Mouse (Mus musculus) heart, postnatal 36 days (tissue): ENCODE measurements around the gene Sptlc3. TPM values are rescaled to one million over a fixed set of nuclear protein-coding genes. Genes with fewer than 3 reads are reported as not detected.

ENCODE experiments used
- DNase-seq, 2 experiments: peaks; one replicate each; pipeline ENCODE4 v3.0.0; 2021 to 2022
- intact Hi-C: fragments of 180-260 bp; cut with DNase I; formaldehyde crosslinking; loops from one replicate; pipeline ENCODE4 v1.15.1; 2025
- total RNA-seq, 2 experiments: library from RNA; stranded (reverse); gene quantifications; 2 replicates each; pipeline ENCODE4 v1.2.3; 2021

Sptlc3 gene
- not detected for total RNA-seq

DNA sequence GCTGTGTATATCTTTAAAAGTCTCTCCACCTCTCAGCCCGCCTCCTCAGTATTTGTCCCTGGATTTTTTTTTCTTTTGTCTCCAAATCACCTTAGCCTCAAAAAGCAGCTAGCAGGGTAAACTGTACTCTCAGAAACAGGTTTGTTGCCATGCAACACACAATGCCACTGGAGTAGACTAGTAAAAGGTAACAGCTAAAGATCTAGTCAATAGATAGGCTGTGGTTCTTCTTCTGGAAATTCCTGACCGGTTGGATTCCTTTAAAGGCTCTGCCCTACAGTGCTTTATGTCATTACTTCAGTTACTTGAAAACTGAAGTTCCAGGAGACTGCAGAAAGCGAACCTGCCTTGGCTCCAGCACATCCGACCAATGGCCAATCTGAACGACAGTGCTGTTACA is at the start of gene Sptlc3:
Gene Sptlc3, plus strand, starts transcription at position 78 of the 400 bp plus-strand sequence.
- DNase-seq: no peak

DNA sequence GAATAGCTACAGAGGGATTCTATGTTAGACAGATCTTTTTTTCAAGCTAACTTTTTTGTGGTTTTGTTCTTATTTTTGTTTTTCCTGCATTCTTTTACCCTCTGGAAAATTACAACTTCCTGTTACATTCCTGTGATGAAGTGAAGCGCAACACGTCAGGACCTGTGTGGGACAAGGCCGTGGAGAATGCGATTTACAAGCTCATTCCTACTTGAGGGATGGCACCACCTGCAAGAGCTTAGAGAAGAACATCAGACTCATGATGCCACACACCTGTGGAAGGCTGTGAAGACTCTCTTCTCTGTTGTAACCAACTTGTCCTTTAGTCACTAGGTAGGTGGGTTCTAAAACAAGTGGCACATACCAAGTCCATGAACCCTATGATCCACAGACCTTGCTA is 26.0 kb upstream of the Sptlc3 start:
- intact Hi-C loops: no loop called here

More for the DNA sequence above, at the start of gene Sptlc3:
- intact Hi-C loops: no loop called here

DNA sequence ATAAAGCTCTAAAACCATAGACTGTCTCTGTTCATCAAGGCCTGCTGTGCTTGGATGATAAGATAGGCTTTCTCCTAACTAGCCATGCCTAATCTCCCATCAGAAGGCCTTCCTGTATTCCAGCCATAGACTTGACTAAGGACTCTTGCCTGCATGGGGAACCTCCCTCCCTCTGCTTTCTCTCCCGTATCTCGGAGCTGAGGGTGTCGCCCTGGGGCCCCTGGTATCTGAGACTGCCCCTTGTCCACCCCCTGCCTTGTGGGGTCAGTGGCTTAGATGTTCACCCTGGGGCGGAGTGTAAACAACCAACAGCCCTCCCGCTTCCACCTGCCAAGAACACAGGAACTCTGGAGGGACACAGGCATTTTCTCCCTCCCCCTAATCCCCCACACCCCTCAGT is 5.0 kb upstream of the Sptlc3 start:
- intact Hi-C loops: no loop called here
- DNase-seq: no peak

More for the DNA sequence above, 26.0 kb upstream of the Sptlc3 start:
- no peak for DNase-seq

DNA sequence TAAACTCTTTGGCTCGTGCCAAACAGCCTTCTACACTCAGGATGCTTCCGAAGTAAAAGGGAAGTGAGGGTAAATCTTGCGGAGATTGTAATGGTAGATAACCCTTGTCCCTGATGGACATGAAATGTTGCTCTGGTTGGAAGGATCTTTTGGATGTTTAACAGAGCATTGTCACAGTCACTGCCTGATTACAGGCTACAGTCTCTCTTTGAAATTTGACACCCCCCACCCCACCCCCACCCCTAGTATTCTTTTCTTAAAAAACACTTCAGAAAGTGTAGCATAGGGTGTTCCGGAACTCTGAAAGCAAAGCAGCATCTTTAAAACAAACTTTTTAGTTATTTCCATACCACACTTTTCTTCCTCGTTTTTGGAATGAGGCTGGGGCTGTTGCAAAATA is 916 bp downstream of the Sptlc3 start:
- no peak for DNase-seq
- intact Hi-C loops: no loop called here

DNA sequence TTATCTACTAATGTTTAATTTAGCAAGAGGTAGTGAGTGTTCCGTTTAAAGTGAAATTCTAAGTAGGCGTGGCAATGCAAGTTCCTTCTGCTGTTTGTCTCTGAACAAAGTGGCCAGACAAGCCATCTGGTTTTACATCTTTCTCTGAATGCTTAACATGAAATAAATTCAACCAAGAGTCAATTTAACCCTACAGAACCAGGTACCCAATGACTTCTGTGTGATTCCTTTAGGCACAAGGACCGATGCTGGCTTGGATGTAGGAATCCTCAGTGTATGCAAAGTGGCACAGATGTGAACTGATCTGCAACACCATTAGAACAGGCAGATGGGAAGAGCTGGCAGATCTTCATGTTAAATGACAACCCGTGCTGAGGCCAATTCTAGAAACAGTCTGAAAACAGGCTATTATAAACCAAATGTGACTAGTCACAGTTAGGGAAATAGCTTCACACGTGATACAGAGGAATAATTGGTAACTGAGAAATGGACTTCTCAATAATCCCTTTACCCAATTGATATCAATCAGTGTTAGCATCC is 68.3 kb downstream of the Sptlc3 start:
- intact Hi-C loops: no loop called here
- DNase-seq: no peak

DNA sequence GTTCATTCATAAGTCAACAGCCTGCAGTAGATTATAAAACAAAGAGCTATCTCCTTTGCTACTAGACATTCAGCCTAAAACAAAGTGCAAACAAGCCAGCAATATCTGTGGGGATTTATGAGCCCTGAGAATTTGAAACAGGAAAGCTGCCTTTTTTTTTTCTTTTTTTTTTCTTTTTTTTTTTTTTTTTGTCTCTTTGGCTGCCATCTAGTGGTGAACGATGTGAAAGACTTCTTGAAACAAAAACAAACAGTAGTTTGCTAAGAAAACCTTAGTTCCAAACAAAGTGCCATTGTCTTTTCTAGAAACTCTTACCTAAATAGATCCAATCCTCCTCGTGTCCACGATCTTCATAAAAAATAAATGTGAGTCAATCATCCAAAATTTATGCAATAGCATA is 85.6 kb downstream of the Sptlc3 start:
- DNase-seq: no peak
- intact Hi-C loops: loop anchor here (5.0 kb wide), 1 partner anchor 197 kb away; no protein-coding TSS in a partner anchor

DNA sequence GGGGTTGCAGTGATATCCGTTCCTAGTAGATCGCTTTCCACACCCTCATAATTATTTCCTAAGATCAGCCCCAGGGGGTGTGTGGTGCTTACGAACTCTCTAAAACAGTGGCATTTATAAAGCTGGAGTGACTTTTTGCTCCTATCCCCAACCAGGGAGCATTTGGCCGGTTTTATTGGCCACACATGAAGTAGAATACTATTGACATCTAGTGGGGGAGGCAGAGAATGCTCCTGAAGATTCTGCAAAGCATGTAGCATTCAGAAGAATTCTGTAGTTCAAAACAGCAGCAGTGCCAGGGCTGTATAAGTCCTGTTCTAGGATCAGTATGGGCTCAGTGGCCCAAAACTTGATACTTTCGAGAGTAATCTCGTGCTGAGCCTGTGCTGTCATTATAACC is 89.1 kb downstream of the Sptlc3 start:
- intact Hi-C loops: no loop called here
- no peak for DNase-seq

DNA sequence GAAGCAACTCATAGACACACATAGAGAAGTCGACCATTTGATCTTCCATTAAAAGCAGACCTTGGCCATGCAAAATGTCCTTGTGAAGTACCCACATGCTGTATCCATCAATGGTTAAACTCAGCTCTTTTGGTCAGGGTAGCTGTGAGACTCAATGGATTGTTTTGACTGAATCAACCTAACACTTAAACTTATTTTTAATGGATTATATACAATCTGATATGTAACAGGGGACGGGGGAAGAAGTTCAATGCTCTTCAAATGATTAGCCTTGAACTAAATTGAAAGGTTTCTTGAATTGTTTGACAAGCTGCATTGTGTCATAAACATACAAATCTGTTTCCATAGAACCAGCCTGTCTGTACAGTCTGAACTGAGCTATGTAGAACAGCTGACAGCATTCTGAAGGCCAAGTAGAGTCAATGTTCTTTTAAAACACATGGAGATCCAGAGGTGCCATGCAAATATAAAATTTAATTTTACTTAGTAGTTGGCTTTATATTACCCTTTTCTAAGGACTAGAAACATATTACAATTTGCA is 94.0 kb downstream of the Sptlc3 start:
- intact Hi-C loops: no loop called here
- DNase-seq: no peak

DNA sequence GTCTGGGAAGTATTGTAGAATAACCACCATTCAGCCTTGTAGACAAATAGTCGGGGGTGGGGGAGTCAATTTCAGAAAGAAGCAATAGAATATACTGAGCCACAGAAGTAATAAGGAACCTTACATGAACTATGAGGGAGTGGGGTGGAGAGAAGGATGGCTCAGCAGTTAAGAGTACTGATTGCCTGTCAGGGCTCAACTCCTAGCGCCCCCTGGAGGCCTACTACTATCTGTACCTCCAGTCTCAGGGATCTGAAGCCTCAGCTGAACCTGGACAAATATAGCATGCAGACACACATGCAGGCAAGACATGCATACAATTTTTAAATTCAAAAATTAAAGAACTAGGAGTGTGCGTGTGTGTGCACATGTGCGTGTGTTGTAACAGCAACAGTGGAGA is 96.2 kb downstream of the Sptlc3 start:
- DNase-seq: peak; percentile 8 to 34
- intact Hi-C loops: loop anchor here (2.0 to 5.0 kb wide), 3 partner anchors 377 to 837 kb away; no protein-coding TSS in a partner anchor

DNA sequence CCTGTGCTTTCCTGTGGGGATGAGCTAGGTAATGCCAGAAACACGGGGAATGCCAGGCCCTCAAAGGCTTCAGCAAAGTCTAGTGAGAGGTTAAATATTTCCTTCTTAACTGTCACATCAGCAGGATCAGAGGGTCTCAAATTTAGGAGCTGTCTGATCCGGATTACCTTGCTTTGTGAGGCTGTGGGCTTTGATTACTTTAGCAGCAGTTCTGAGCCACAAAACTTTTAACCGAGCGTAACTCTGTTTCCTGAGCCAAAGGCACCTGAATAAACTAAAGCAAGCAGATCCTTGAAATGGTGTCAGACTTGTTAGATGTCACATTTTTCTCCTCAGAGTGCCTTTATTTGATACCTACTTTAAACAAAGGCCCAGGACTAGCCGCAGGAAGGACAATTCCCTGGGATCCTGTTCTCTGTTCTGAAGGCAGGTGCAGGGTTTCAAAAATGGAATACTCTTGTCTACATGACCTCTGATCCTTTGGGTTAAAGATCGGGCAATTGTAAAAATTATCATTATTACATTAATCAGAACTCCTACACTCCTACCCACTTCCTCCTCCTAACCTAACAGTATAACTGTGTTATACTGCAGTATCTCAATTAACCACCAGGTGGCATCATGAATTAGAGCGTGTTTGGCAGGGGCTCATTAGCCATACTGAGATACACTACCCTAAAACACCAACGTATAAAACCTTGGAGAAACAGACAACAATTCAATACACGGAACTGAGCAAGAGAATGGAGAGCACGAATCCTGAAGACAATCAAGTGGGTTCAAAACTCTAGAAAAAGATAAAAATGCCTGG is 97.4 kb downstream of the Sptlc3 start:
- intact Hi-C loops: loop anchor here (1.0 to 5.0 kb wide), 4 partner anchors 131 to 836 kb away; no protein-coding TSS in a partner anchor
- peak in 1 of 2 experiments; percentile 15 for DNase-seq

DNA sequence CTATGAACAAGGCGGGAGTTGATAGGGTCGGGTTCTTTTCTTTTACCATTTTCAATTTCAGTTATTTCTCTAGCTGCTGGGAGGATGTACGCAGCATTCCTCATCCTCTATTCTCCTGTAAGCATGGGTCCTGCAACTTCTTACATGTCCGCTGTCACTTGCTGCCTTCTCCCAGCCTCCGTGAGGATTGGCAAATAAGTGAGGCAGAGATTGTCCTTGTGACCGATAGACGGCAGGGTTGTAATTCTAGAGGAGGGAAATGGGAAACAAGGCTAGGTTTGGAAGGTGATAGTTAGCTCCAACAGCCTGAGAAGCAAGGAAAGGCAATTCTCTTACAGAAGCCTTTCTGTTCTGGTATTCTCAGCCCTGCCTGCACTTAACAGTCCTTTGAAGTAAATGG is 98.4 kb downstream of the Sptlc3 start:
- intact Hi-C loops: loop anchor here (5.0 kb wide), 2 partner anchors 375 to 835 kb away; no protein-coding TSS in a partner anchor

DNA sequence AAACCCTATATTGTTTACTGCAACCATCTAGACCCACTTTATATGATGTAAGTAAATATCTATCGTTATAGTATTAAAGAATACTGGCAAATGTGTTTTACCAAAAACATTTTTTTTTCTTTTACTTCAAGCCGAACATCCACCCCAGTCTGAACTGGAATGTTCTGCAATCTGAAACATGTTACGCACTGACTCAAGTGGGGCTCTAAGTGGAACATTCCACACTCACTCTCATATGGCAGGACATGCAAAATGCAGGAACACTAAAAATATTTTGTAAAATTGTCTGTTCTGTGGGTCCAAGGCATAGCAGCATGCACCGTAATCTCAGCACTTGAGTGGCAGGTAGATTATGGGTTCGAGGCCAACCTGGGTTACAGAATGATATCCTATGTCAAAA is 103.5 kb downstream of the Sptlc3 start:
- intact Hi-C loops: no loop called here
- DNase-seq: no peak

More for the DNA sequence above, 98.4 kb downstream of the Sptlc3 start:
- DNase-seq: no peak

DNA sequence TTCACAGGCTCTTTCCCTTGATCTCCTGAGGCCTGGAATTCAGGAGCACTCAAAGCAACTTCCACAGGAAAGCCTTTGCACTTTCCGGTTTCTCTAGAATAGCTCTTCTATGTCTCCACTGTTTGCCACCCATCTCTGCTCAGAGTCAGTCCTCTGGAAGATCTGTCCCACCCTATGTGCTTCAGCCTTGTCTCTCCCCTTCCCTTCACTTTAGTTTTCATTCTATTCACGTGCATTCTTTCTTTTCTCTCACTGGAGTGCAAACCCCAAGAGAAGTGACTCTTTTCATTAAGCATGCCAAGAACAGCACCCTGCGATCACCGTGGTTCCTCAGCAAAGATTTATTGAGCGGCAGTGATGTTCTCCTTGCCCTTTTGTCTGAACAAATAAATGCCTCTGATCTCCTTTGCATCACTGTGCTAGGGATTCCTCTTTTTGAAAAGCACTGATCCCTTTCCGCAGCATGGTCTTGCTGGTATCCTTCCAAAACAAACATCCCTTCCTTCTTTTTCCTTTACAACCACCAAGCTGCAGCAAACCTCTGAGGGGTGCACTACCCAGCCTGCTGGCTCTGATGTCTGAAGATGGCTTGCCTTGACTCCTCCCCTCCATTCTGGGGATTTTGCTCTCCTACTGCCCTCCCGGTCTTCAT is 108.0 kb downstream of the Sptlc3 start:
- intact Hi-C loops: no loop called here
- no peak for DNase-seq

DNA sequence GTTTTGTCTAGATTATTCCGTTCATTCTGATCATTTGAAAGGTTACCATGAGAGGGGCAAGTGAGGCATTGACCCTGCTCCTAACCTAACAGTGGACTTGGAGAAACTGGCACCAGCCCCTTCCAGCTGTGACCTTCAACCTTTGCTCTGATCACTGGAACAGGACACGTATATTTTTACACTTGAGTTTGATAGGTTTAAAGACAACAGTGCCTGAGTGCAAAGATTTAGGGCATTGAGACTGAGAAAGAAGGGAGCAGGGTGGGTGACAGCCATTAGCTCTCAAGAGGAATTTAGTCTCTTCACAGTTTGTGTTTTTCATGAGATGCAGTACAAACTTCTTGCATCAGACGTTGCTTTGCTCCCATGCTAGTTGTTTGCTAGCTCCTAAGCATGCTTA is 114.5 kb downstream of the Sptlc3 start:
- intact Hi-C loops: no loop called here
- DNase-seq: no peak

DNA sequence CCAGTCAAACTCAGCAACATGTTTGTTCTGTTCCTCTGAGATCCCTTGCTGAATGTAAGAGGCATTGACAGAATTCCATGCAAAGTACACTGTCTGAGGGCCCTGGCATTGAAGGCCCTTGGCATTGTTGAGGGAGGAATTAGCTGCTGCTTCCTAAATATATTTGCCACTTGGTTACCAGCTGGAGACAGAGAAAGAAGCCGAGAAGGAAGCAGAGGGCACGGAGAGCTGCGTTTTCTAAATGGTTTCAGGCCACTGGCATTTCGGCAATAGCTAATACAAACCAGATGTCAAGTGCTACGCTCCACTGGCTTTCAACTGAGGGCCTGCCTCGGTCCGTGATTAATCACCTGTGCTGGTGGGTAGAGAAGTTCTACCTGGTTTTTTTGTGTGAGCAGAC is 115.1 kb downstream of the Sptlc3 start:
- intact Hi-C loops: no loop called here

DNA sequence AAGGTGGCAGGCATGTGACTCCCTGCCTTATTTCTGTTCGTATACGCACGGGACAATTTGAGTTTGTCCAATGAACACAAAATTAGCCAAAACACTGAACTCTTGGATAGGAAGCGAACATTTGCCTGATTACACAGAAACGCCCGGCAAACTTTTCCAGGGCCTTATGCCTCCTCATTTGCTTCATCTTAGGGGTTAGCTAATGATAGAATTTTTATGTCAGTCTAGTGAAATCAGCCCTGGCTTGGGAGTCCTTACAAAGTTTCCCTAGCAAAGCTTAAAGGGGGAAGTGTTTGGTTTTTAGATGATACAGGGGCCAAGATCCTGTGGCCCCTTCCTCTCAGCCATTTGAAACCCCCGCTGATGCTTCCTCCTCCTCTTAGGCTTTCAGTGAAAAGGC is 115.5 kb downstream of the Sptlc3 start:
- intact Hi-C loops: no loop called here
- DNase-seq: no peak

More for the DNA sequence above, 115.1 kb downstream of the Sptlc3 start:
- no peak for DNase-seq

DNA sequence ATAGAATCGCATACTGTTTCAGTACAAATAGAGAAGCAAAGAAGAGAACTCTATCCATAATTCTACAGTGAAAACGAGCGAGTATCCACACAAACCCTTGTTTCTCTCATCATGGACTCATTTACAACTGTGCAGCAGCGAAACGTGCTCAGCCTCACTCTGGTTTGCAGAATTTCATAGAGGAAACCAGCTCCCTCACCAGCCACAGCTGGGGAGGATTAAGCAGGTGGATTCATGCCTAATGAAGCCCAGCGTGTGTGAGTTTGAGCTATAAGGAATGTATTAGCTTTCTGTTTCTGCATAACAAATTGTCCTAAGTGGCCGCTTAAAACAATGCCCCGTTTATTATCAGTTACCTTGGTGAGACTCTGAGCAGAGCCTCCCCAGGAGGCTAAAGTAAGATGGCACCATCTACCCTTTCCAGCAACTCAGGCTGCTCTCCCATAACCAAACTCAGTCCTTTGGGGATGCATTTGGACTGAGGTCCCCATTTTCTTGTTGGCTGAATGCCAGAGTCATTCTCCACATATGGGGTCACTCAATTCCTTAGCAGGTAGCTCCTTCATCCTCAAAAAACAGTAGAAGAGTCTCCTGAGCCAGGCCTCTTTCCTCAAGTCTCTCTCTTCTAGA is 116.1 kb downstream of the Sptlc3 start:
- intact Hi-C loops: no loop called here

DNA sequence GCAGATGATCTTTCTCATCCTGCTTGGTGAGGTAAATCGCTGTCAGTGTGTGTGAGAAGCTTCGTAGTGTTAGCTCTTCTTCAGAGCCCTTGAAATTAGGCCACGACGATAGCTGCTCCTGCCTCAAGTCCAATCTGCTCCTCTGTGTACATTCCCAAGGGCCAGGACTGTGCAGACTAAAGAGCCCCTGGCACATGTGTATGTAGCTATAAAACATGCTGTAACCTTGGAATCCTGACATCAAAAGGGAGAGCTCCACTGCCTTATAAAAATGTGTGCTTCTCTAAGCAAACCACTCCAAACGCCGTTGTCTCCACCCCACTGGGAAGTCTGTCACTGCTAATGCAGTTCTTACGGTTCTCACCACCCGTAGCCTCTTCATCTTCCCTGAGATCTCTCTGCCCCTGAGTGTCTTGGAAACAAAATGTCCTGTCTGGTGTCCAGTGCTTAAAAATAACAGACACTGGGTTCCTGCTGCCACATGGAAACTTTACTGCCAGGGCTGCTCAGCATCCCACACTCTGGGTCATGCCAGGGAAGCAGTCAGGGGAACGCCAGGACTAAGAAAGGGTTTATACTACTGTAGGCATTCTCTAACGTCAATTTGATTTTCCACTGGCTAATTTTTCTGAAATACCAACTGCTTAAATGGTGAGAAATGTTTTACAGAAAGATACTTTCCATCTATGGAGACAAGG is 118.8 kb downstream of the Sptlc3 start:
- no peak for DNase-seq
- intact Hi-C loops: no loop called here

More for the DNA sequence above, 116.1 kb downstream of the Sptlc3 start:
- DNase-seq: no peak

DNA sequence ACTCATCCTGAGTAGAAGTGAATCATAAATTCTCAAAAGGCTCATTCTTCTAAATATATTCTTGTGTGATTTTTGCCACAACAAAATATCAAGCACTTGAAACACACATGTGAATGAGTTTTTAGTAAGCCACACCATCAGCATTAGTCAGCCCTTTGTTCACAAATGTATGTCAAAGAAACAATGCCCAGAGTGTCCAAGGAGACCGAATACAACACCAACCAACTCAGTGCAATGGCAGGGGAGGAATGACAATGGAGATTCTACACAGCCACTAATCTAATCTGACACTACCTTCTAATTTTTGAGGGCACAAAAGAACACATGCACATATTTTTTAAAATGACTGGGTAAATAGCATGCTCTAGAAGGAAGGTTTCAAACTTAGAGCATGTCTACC is 132.8 kb downstream of the Sptlc3 start:
- DNase-seq: no peak
- intact Hi-C loops: no loop called here

DNA sequence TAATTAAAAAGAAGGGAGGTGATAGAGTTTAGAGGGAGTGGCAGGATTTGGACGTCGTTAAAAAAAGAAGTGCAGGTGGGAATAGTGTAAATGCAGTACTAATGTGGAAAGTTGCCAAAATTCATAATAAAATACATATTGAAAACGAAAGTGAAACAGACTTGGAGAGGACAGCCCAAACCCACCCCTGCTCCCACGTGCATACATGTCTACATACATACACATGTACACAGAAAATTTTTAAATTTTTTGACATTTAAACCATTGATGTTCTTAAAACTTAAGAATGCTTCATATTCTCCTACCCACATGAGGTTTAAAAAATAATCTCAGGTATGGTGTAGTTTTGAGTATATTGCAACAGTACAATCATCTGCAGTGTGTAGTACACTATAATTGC is 135.0 kb downstream of the Sptlc3 start:
- no peak for DNase-seq
- intact Hi-C loops: no loop called here
